Mouse (Mus musculus) brain, embryonic 14.5 days (tissue): ENCODE measurements at regions not wholly inside any gene's neighbourhood (a gene's known extent, or its start where the extent isn't known, plus 50 kb on each side); places are given as distances from the start of the nearest gene placed in this dataset.

Source experiments
- CTCF ChIP-seq: fragments of 200-500 bp; IDR thresholded peaks from 2 replicates; pipeline ENCODE4 v1.5.1; 2012; ENCODE audit warnings: inconsistent platforms, mild to moderate bottlenecking, moderate library complexity, borderline replicate concordance; ENCODE audit not compliant: insufficient read depth, insufficient read length; ENCODE audit errors: extremely low read depth
- POLR2A ChIP-seq: fragments of 200-500 bp; IDR thresholded peaks from 2 replicates; pipeline ENCODE4 v1.6.1; 2012; ENCODE audit warnings: mild to moderate bottlenecking, inconsistent platforms, borderline replicate concordance; ENCODE audit not compliant: poor library complexity, insufficient read depth, insufficient read length, severe bottlenecking; ENCODE audit errors: extremely low read depth

DNA sequence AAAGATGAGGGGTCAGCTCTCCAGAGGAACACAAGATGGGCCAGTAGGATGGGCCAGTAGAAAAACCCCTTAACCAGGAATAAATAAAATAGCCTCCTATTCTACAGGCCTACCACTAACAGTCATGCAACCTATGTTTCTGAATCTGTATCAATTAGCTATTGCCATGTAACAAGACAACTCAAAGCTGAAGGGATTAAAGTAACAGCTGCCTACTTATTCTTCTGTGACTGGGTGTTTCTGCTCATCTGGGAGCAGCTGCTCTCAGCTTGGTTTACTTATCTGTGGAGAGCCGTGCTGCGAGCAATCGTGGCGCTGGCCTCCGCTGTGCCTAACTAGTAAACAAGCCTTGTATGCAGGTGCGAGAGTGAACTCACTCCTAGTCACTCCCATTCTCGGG lies 97.0 kb downstream of the Rpap3 start:
- no peak for TF ChIP-seq POLR2A
- no peak for TF ChIP-seq CTCF
